Mouse (Mus musculus): Measurements from ENCODE around the gene Hdac7. TPM values are rescaled to one million over a fixed set of nuclear protein-coding genes. Genes with fewer than 3 reads are reported as not detected.
A peak's percentile ranks its signal among the peaks of the same experiment; 100 is the strongest.

Gene Hdac7
- total and polyA plus RNA-seq, 3 experiments: 19.8 to 55.2 (median 21.7) TPM

- H3K27ac ChIP-seq (ENCODE audit: insufficient read depth, low read depth): no peak within 1 kb of the TSS
- H3K79me2 ChIP-seq (replicated peaks; ENCODE audit: control insufficient read depth, extremely low read depth, insufficient read depth, poor library complexity, severe bottlenecking): no peaks in the 10 kb centered on the region
- dilution Hi-C loops (cut with MboI; ENCODE audit: extremely low pct_ligation_motif_present, extremely low pct_unique_long_range_greater_than_20kb, low sequenced_read_pairs): loop anchor here (25.0 kb wide), 1 partner anchor 184 kb away; the partner anchor contains the start of gene Tmem106c
- no peak for DNase-seq (ENCODE audit: extremely low read depth)
- H3K9me3 ChIP-seq (replicated peaks; ENCODE audit: low read length): no peaks in the 10 kb centered on the region
- H3K9ac ChIP-seq (ENCODE audit: insufficient read depth, low read depth): no peak within 1 kb of the TSS
- in situ Hi-C loops (cut with MboI; ENCODE audit: low pct_ligation_motif_present, low pct_unique_long_range_greater_than_20kb, low sequenced_read_pairs): loop anchor here (5.0 kb wide), 1 partner anchor 61 kb away; no protein-coding TSS in a partner anchor
- no peak for TF ChIP-seq EP300 (IDR thresholded peaks at IDR 0.05; ENCODE audit: low read length)
- TF ChIP-seq ZMIZ1 (IDR thresholded peaks at IDR 0.05; ENCODE audit: low read depth, low read length): no peak
- no peak for TF ChIP-seq TCF12 (IDR thresholded peaks at IDR 0.05; ENCODE audit: low read depth, low read length)
- no peak for TF ChIP-seq SMC3 (IDR thresholded peaks at IDR 0.05; ENCODE audit: low read depth, low read length)
- TF ChIP-seq TBP (conservative IDR thresholded peaks at IDR 0.05; ENCODE audit: low read depth, low read length): no peak
- TF ChIP-seq KAT2A (IDR thresholded peaks at IDR 0.05; ENCODE audit: insufficient replicate concordance, low read length): no peak
- TF ChIP-seq NELFE (IDR thresholded peaks at IDR 0.05; ENCODE audit: low read depth, low read length): no peak
- no peak for TF ChIP-seq CHD1 (IDR thresholded peaks at IDR 0.05; ENCODE audit: low read depth, low read length)
- TF ChIP-seq ZKSCAN1 (IDR thresholded peaks at IDR 0.05; ENCODE audit: borderline replicate concordance, low read depth, low read length): no peak
- no peak for TF ChIP-seq MAX (IDR thresholded peaks at IDR 0.05; ENCODE audit: low read length)
- TF ChIP-seq MAFK (IDR thresholded peaks at IDR 0.05; ENCODE audit: insufficient replicate concordance, low read length): no peak
- no peak for TF ChIP-seq USF2 (conservative IDR thresholded peaks at IDR 0.05; ENCODE audit: low read depth, low read length)
- no peak within 1 kb of the TSS for H3K4me2 ChIP-seq (ENCODE audit: insufficient read depth, low read depth, poor library complexity, severe bottlenecking)
- H3K4me3 ChIP-seq (replicated peaks in 1 of 3; ENCODE audit: low read depth in 2 of 3, low read length in 2 of 3, poor library complexity in 1 of 3): no peak within 1 kb of the TSS
- H3K36me3 ChIP-seq (replicated peaks in 1 of 2; ENCODE audit: control insufficient read depth in 1 of 2, insufficient read depth in 1 of 2, low read length in 1 of 2): no peaks in the 10 kb centered on the region
- H3K4me1 ChIP-seq (ENCODE audit: control insufficient read depth in 1 of 2, insufficient read depth in 2 of 2): peaks cover 12 to 59% of the 10 kb centered on the region in 2 experiments
- H3K27me3 ChIP-seq (replicated peaks): peaks cover 2% of the 10 kb centered on the region
These were observed 65.8 kb downstream of the Hdac7 start, which contains the start of gene Slc48a1 for GRCm38 (mm10) chr15:97778311-97779098. Gene Slc48a1 (plus strand): TSS chr15:97778520.

GRCm38 (mm10) chr15:97776919-97777318 is 67.4 kb downstream of the Hdac7 start:
- Histone ChIP-seq H3K9ac (ENCODE audit: insufficient read depth, low read depth) (no peak overlapping the region), H3K9me3 (replicated peaks; ENCODE audit: low read length) (no peaks in the 10 kb centered on the region), H3K27me3 (replicated peaks) (peaks cover 2% of the 10 kb centered on the region), H3K79me2 (replicated peaks; ENCODE audit: control insufficient read depth, extremely low read depth, insufficient read depth, poor library complexity, severe bottlenecking) (no peaks in the 10 kb centered on the region), H3K27ac (ENCODE audit: insufficient read depth, low read depth) (no peak overlapping the region), H3K4me2 (ENCODE audit: insufficient read depth, low read depth, poor library complexity, severe bottlenecking) (no peak overlapping the region), H3K36me3 (replicated peaks in 1 of 2; ENCODE audit: control insufficient read depth in 1 of 2, insufficient read depth in 1 of 2, low read length in 1 of 2) (no peaks in the 10 kb centered on the region), H3K4me1 (ENCODE audit: control insufficient read depth in 1 of 2, insufficient read depth in 2 of 2) (peaks cover 12 to 49% of the 10 kb centered on the region in 2 experiments), H3K4me3 (replicated peaks in 1 of 3; ENCODE audit: low read depth in 2 of 3, low read length in 2 of 3, poor library complexity in 1 of 3) (no peak overlapping the region)
- in situ Hi-C loops (cut with MboI; ENCODE audit: low pct_ligation_motif_present, low pct_unique_long_range_greater_than_20kb, low sequenced_read_pairs) (loop anchor here (5.0 kb wide), 1 partner anchor 60 kb away; no protein-coding TSS in a partner anchor), dilution Hi-C loops (cut with MboI; ENCODE audit: extremely low pct_ligation_motif_present, extremely low pct_unique_long_range_greater_than_20kb, low sequenced_read_pairs) (loop anchor here (25.0 kb wide), 1 partner anchor 185 kb away; the partner anchor contains the start of gene Tmem106c)
- no peak for DNase-seq (ENCODE audit: extremely low read depth)
- TF ChIP-seq JUN (IDR thresholded peaks at IDR 0.05; ENCODE audit: insufficient read depth, low read depth, low read length) (no peak), NRF1 (IDR thresholded peaks at IDR 0.05; ENCODE audit: low read depth, low read length) (0 out of 2 replicates have a peak, but pooled peaks have one; percentile 4)

Data from CH12.LX (cell line).